Mouse (Mus musculus) embryonic facial prominence, embryonic 11.5 days (tissue): ENCODE measurements around the gene Pygm. TPM values are rescaled to one million over a fixed set of nuclear protein-coding genes. Genes with fewer than 3 reads are reported as not detected.
A peak's percentile ranks its signal among the peaks of the same experiment; 100 is the strongest.

Source experiments
- ATAC-seq: fragments of 200-750 bp; cut with Nextera tagmentation; replicated peaks from 2 replicates; pipeline ENCODE4 v1.8.0; 2017; ENCODE audit warnings: low read depth; ENCODE audit not compliant: insufficient number of reproducible peaks, low FRiP score, low TSS enrichment
- DNase-seq: peaks from one replicate; pipeline ENCODE4 v3.0.0-alpha.2; 2015; ENCODE audit warnings: low spot score
- H3K27ac ChIP-seq: fragments of 300-500 bp; sonication (generic); replicated peaks from 2 replicates; pipeline ENCODE4 v1.5.1; 2014; ENCODE audit warnings: mild to moderate bottlenecking, low read depth, low read length, control low read depth
- H3K27me3 ChIP-seq: fragments of 300-500 bp; sonication (generic); 2 replicates; pipeline ENCODE4 v1.6.1; 2014; ENCODE audit warnings: mild to moderate bottlenecking, low read length, moderate library complexity, mixed read lengths; ENCODE audit not compliant: control insufficient read depth, insufficient read depth
- H3K36me3 ChIP-seq: fragments of 300-500 bp; sonication (generic); replicated peaks from 2 replicates; pipeline ENCODE4 v1.6.1; 2014; ENCODE audit warnings: low read depth, mild to moderate bottlenecking, low read length, moderate library complexity, mixed read lengths; ENCODE audit not compliant: control insufficient read depth, insufficient read depth
- H3K4me1 ChIP-seq: fragments of 300-500 bp; sonication (generic); 2 replicates; pipeline ENCODE4 v1.6.1; 2014; ENCODE audit warnings: low read length, mixed read lengths; ENCODE audit not compliant: control insufficient read depth, insufficient read depth
- H3K4me2 ChIP-seq: fragments of 300-500 bp; sonication (generic); 2 replicates; pipeline ENCODE4 v1.6.1; 2014; ENCODE audit warnings: low read depth, mild to moderate bottlenecking, control low read depth, low read length, moderate library complexity
- H3K4me3 ChIP-seq: fragments of 300-500 bp; sonication (generic); 2 replicates; pipeline ENCODE4 v1.5.1; 2014; ENCODE audit warnings: low read depth, low read length, control low read depth
- H3K9ac ChIP-seq: fragments of 300-500 bp; sonication (generic); replicated peaks from 2 replicates; pipeline ENCODE4 v1.6.1; 2014; ENCODE audit warnings: mild to moderate bottlenecking, control low read depth, low read length
- H3K9me3 ChIP-seq: fragments of 300-500 bp; sonication (generic); replicated peaks from 2 replicates; pipeline ENCODE4 v1.6.1; 2016; ENCODE audit warnings: mild to moderate bottlenecking, low read length, inconsistent platforms, mixed read lengths; ENCODE audit not compliant: control insufficient read depth
- WGBS: fragments of 180-500 bp; shearing (Covaris S2); extraction: QIAGEN DNeasy Blood & Tissue Kit; methylation state at CpG from one replicate; pipeline ENCODE4 v1.1.7; 2014; 5-methylcytosine and 5-hydroxymethylcytosine counted together
- polyA plus RNA-seq: library from polyadenylated mRNA; unstranded; fragments of >200 nt; fragmentation: Nextera tagmentation; extraction: Ambion mirVana; gene quantifications from 2 replicates; pipeline ENCODE4 v1.2.1, GENCODE M21; 2014

Pygm gene
- polyA plus RNA-seq, 1 experiment from 2014 or later, result 2.8 TPM

DNA sequence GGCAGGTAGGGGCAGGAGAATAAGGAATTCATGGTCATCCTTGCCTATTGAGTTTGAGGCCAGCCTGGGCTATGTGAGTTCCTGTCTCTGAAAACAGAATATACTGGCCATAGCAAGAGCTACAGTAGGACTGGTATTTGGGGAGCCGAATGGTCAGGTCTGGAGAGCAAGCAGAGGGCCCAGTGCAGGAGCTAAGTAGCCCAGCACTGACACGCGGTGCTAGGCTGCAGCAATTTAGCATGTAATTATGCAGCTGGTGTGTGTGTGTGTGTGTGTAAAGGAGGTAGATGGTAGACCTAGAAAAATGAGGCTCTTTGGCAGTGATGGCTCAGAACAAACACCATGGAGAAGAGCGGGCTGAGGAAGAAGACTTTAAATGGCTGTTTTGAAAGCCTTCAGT lies 36.6 kb upstream of the Pygm start:
- no peak for ATAC-seq
- no peak overlapping the region for H3K4me3 ChIP-seq
- no peak for DNase-seq
- H3K4me1 ChIP-seq, result peaks cover 2% of the 10 kb centered on the region; the same call in 1 of the 2 replicates
- no peaks in the 10 kb centered on the region for H3K9me3 ChIP-seq
- WGBS, result 87% methylated on average over 4 of the region's 4 CpGs
- peaks cover 5% of the 10 kb centered on the region for H3K36me3 ChIP-seq
- no peak overlapping the region for H3K9ac ChIP-seq
- no peaks in the 10 kb centered on the region for H3K27me3 ChIP-seq
- H3K4me2 ChIP-seq, result no peak overlapping the region
- no peak overlapping the region for H3K27ac ChIP-seq

DNA sequence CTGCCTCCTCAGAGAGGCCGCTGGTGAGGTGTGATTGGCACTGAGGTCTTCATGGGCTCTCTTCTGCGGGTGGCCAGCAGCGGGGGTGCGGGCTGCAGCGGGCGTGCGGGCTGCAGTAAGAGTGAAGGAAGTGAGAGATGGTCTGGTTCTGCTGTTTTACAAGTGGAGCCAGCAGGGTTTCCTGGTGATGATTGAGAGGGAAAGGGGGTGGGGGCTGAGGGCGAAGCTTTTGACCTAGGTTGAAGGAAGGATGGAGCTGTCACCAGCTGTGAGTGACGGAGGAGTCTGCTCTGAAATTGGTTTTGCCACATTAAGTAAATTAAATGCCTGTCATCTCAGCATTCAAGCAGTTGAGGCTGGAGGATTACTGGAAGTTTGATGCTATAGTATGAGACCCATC lies 35.5 kb upstream of the Pygm start:
- DNase-seq, result no peak
- peaks cover 2% of the 10 kb centered on the region; the same call in 1 of the 2 replicates for H3K4me1 ChIP-seq
- H3K9me3 ChIP-seq, result no peaks in the 10 kb centered on the region
- no peak overlapping the region for H3K4me2 ChIP-seq
- H3K9ac ChIP-seq, result no peak overlapping the region
- H3K27me3 ChIP-seq, result no peaks in the 10 kb centered on the region
- H3K36me3 ChIP-seq, result peaks cover 5% of the 10 kb centered on the region
- 0 out of 2 replicates have a peak overlapping the region, but pooled peaks have one; percentile 20 for H3K27ac ChIP-seq
- no peak for ATAC-seq
- 47% methylated on average over 9 of the region's 9 CpGs for WGBS
- H3K4me3 ChIP-seq, result no peak overlapping the region

DNA sequence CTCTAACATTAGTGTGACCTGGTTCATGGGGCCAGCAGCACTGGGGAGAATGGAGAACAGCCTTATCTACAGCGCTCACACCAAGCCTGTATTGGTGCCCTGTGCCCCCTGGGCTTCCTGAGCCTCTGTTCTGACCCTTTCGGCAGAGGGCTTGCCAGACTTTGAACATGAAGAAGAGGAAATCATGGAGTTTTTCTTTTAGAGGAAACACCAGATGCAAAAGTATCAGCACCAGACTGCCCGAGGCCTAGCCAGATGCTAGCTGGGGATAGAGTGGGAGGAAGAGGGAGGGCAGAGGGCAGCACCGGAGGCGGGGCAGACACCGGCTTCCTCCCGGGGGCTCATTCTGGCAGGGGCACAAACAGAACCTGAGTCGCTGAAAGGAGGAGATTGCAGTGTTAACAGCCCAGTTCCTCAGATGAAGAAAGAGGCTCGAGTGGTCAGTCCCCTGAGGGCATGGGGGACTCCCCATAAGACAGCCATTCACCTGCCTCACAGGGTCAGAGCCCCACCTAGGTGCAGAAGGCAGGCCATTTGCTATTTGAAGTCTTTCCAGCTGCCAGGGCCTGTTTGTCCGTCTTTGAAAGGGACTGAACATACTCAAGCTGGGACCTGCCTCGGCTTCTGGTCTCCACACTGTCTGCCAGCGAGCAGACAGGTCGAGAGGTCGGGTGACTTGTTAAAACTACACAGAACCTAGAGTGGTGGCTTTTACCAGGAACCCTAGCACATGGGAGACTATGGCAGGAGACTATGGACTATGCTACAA lies 34.8 kb upstream of the Pygm start:
- WGBS, result 26% methylated on average over 14 of the region's 14 CpGs
- Histone ChIP-seq H3K9ac (no peak overlapping the region; the same call in 1 of the 2 replicates), H3K4me1 (peaks cover 2% of the 10 kb centered on the region; the same call in 1 of the 2 replicates), H3K4me3 (no peak overlapping the region), H3K27me3 (no peaks in the 10 kb centered on the region), H3K4me2 (no peak overlapping the region), H3K9me3 (no peaks in the 10 kb centered on the region), H3K36me3 (peaks cover 5% of the 10 kb centered on the region), H3K27ac (0 out of 2 replicates have a peak overlapping the region, but pooled peaks have one; percentile 13)
- ATAC-seq, result no peak
- peak; percentile 49 for DNase-seq

DNA sequence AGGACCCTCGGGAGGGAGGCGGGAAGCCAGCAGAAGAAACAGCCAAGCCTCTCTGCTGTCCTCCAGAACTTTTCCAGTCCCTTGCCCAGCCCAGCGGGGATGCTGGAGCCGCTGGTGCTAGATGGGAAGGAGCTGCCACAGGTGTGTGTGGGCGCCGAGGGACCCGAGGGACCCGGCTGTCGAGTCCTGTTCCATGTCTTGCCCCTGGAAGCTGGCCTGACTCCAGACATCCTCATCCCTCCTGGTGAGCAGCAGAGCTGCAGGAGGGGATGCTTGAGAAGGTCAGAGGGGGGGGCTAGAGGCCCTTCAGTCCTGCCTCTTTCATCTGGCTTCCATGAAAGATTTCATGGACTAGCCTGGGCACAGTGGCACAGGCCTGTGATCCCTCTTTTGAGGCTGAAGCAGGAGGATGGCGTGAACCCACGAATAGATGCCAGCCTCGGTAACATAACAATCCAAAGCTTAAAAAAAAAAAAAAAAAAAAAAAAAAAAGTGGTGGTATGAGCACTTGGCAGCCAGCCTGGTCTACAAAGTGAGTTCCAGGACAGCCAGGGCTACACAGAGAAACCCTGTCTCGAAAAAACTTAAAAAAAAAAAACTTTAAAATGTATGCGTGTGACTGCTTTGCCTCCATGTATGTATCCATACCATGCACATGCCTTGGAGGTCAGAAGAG lies 32.6 kb upstream of the Pygm start:
- 62% methylated on average over 14 of the region's 14 CpGs for WGBS
- DNase-seq (no peak), ATAC-seq (no peak)
- Histone ChIP-seq H3K9me3 (no peaks in the 10 kb centered on the region), H3K4me1 (peaks cover 2% of the 10 kb centered on the region; the same call in 1 of the 2 replicates), H3K4me3 (no peak overlapping the region), H3K27ac (no peak overlapping the region), H3K4me2 (no peak overlapping the region), H3K27me3 (no peaks in the 10 kb centered on the region), H3K9ac (no peak overlapping the region), H3K36me3 (peaks cover under 1% of the 10 kb centered on the region)

DNA sequence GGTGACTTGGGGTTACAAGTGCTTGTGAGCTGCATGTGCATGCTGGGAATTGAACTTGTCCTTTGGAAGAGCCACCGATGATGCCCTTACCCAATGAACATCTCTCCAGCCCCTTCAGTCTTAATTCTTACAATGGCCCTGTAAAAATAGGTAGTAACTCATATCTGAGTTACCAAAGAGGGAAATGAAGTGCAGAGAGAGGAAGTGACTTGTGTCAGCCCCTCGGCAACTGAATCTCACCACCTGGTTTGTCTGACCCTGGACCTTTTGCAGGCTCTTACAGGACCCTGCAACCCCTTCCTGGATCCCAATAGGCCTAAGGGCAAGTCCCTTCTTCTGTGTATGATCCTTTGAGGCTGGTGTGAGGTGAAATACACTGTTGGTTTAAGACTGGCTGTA lies 32.1 kb upstream of the Pygm start:
- ATAC-seq (no peak), DNase-seq (no peak)
- Histone ChIP-seq H3K9me3 (no peaks in the 10 kb centered on the region), H3K9ac (no peak overlapping the region), H3K4me1 (peaks cover 2% of the 10 kb centered on the region; the same call in 1 of the 2 replicates), H3K36me3 (no peaks in the 10 kb centered on the region; the same call in 1 of the 2 replicates), H3K4me3 (no peak overlapping the region), H3K4me2 (no peak overlapping the region), H3K27me3 (no peaks in the 10 kb centered on the region), H3K27ac (no peak overlapping the region)
- WGBS, result 79% methylated on average over 2 of the region's 2 CpGs

DNA sequence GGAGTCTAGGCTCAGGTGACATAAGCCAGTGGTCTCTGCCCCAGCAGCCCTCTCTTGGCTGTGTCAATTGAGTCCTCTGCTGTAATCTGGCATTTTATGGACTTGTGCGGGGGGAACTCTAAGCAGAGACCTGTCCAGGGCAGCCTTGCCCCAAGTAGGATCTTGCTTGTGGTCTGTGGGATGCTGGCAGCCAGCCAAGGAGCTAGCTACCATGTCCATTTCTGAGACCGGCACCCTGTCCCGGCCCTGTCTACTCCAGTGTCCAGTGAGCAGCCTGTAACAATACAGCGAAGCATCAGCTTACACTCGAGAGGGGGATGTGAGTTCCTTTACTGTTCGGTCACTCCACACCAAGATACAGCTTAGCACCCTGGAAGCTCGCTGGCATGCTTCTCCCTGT lies 30.2 kb upstream of the Pygm start:
- no peak overlapping the region for H3K4me2 ChIP-seq
- H3K27me3 ChIP-seq, result no peaks in the 10 kb centered on the region
- no peak overlapping the region for H3K27ac ChIP-seq
- H3K4me3 ChIP-seq, result no peak overlapping the region
- DNase-seq (no peak), ATAC-seq (no peak)
- no peaks in the 10 kb centered on the region; the same call in 1 of the 2 replicates for H3K36me3 ChIP-seq
- H3K4me1 ChIP-seq, result peaks cover 2% of the 10 kb centered on the region; the same call in 1 of the 2 replicates
- 80% methylated on average over 7 of the region's 7 CpGs for WGBS
- no peak overlapping the region for H3K9ac ChIP-seq
- no peaks in the 10 kb centered on the region for H3K9me3 ChIP-seq

DNA sequence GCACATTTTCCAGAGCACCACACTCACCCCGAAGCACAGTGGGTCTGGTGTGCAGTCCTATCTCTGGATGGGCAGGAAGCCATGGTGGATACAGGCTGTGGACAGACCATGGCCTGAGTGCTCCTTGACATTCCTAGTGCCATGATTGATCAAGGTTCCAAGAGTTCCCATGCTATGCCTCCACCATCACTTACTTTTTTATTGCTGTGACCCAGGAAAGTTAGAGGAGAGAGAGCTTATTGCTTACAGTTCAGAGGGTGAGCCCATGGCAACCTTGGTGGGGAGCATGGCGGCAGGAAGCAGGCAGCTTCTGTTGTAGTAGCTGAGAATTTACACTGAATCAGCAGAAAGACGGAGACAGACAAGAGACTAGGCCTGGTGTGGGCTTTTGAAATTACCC lies 22.9 kb upstream of the Pygm start:
- no peaks in the 10 kb centered on the region for H3K4me1 ChIP-seq
- H3K4me2 ChIP-seq, result no peak overlapping the region
- WGBS, result 91% methylated on average over 3 of the region's 3 CpGs
- H3K9ac ChIP-seq, result no peak overlapping the region
- ATAC-seq (no peak), DNase-seq (no peak)
- no peaks in the 10 kb centered on the region for H3K9me3 ChIP-seq
- H3K4me3 ChIP-seq, result no peak overlapping the region
- H3K27me3 ChIP-seq, result no peaks in the 10 kb centered on the region
- no peaks in the 10 kb centered on the region for H3K36me3 ChIP-seq
- no peak overlapping the region for H3K27ac ChIP-seq

DNA sequence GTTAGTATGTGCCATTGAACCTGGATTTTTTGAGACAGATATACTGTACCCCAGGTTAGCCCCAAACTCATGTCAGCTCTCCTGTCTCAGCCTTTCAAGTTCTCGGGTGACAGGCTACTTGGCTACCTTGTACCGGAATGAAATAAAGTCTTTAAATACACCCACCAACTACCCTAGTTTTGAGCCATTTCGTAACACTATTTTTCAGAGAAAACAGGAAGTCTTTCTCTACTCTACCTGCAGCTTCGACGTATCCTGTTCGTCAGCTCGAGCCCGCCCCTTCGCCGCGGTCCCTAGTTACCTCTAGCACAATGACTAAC lies 21.1 kb upstream of the Pygm start:
- Histone ChIP-seq H3K9ac (no peak overlapping the region), H3K4me1 (no peaks in the 10 kb centered on the region), H3K27ac (no peak overlapping the region), H3K4me3 (peak overlapping the region; percentile 98), H3K36me3 (peaks cover 9% of the 10 kb centered on the region), H3K4me2 (peak overlapping the region; percentile 8; the same call in 1 of the 2 replicates), H3K9me3 (no peaks in the 10 kb centered on the region), H3K27me3 (no peaks in the 10 kb centered on the region)
- ATAC-seq (no peak; the same call in 1 of the 2 replicates), DNase-seq (no peak)
- WGBS, result 1% methylated on average over 11 of the region's 11 CpGs
